Mouse (Mus musculus) liver, embryonic 11.5 days (tissue): Measurements from ENCODE around the gene Crp. TPM values are rescaled to one million over a fixed set of nuclear protein-coding genes. Genes with fewer than 3 reads are reported as not detected.

ENCODE experiments used
- ATAC-seq: fragments of 200-750 bp; cut with Nextera tagmentation; replicated peaks from 2 replicates; pipeline ENCODE4 v1.8.0; 2017; ENCODE audit warnings: moderate number of reproducible peaks, mild to moderate bottlenecking, moderate TSS enrichment, moderate library complexity; ENCODE audit not compliant: low FRiP score
- DNase-seq: peaks from one replicate; pipeline ENCODE4 v3.0.0-alpha.2; 2017; ENCODE audit warnings: low spot score
- H3K27ac ChIP-seq: fragments of 300-500 bp; sonication (generic); 2 replicates; pipeline ENCODE4 v1.5.1; 2014; ENCODE audit warnings: mild to moderate bottlenecking, low read depth, low read length, control low read depth
- H3K27me3 ChIP-seq: fragments of 300-500 bp; sonication (generic); replicated peaks from 2 replicates; pipeline ENCODE4 v1.6.1; 2014; ENCODE audit warnings: low read length, mixed read lengths; ENCODE audit not compliant: control insufficient read depth, insufficient read depth
- H3K36me3 ChIP-seq: fragments of 300-500 bp; sonication (generic); 2 replicates; pipeline ENCODE4 v1.6.1; 2014; ENCODE audit warnings: mild to moderate bottlenecking, low read length, moderate library complexity, mixed read lengths; ENCODE audit not compliant: control insufficient read depth, insufficient read depth
- H3K4me1 ChIP-seq: fragments of 300-500 bp; sonication (generic); replicated peaks from 2 replicates; pipeline ENCODE4 v1.6.1; 2014; ENCODE audit warnings: low read length, mixed read lengths; ENCODE audit not compliant: control insufficient read depth, insufficient read depth
- H3K4me2 ChIP-seq: fragments of 300-500 bp; sonication (generic); 2 replicates; pipeline ENCODE4 v1.6.1; 2014; ENCODE audit warnings: mild to moderate bottlenecking, control low read depth, moderate library complexity
- H3K4me3 ChIP-seq: fragments of 300-500 bp; sonication (generic); 2 replicates; pipeline ENCODE4 v1.5.1; 2014; ENCODE audit warnings: low read depth, low read length, control low read depth
- H3K9ac ChIP-seq: fragments of 300-500 bp; sonication (generic); 2 replicates; pipeline ENCODE4 v1.6.1; 2014; ENCODE audit warnings: low read depth, low read length, control low read depth
- H3K9me3 ChIP-seq: fragments of 300-500 bp; sonication (generic); 2 replicates; pipeline ENCODE4 v1.6.1; 2016; ENCODE audit warnings: low read length, inconsistent platforms, mixed read lengths; ENCODE audit not compliant: control insufficient read depth
- WGBS: fragments of 180-500 bp; shearing (Covaris S2); extraction: QIAGEN DNeasy Blood & Tissue Kit; methylation state at CpG from one replicate; pipeline ENCODE4 v1.1.7; 2014; 5-methylcytosine and 5-hydroxymethylcytosine counted together
- polyA plus RNA-seq: library from polyadenylated mRNA; unstranded; fragments of >200 nt; fragmentation: Nextera tagmentation; extraction: Ambion mirVana; gene quantifications from 2 replicates; pipeline ENCODE4 v1.2.1, GENCODE M21; 2014

Crp gene
- polyA plus RNA-seq, 1 experiment from 2014 or later, result 3.5 TPM

GRCm38 (mm10) chr1:172701381-172701780, 3.5 kb downstream of the Crp start:
- no peaks in the 10 kb centered on the region for H3K27me3 ChIP-seq

GRCm38 (mm10) chr1:172701901-172702300, 4.0 kb downstream of the Crp start:
- DNase-seq, result no peak
- Histone ChIP-seq H3K4me1 (no peaks in the 10 kb centered on the region), H3K36me3 (no peaks in the 10 kb centered on the region), H3K9ac (no peak overlapping the region), H3K27ac (no peak overlapping the region), H3K4me3 (no peak overlapping the region), H3K4me2 (no peak overlapping the region), H3K27me3 (no peaks in the 10 kb centered on the region), H3K9me3 (no peaks in the 10 kb centered on the region)
- 84% methylated on average over 3 of the region's 3 CpGs for WGBS
- ATAC-seq, result no peak

More at GRCm38 (mm10) chr1:172701381-172701780, 3.5 kb downstream of the Crp start:
- Histone ChIP-seq H3K36me3 (no peaks in the 10 kb centered on the region), H3K4me3 (no peak overlapping the region), H3K27ac (no peak overlapping the region), H3K9ac (no peak overlapping the region), H3K4me1 (no peaks in the 10 kb centered on the region), H3K4me2 (no peak overlapping the region), H3K9me3 (no peaks in the 10 kb centered on the region)
- DNase-seq (no peak), ATAC-seq (no peak)
- 80% methylated on average over 2 of the region's 2 CpGs for WGBS

- 50% methylated on average over 4 of the region's 4 CpGs for WGBS
- no peak for DNase-seq
- H3K36me3 ChIP-seq, result no peaks in the 10 kb centered on the region
- H3K4me3 ChIP-seq, result no peak overlapping the region
- no peak overlapping the region for H3K27ac ChIP-seq
- H3K9me3 ChIP-seq, result no peaks in the 10 kb centered on the region
- H3K9ac ChIP-seq, result no peak overlapping the region
- H3K4me2 ChIP-seq, result no peak overlapping the region
- ATAC-seq, result no peak
- no peaks in the 10 kb centered on the region for H3K4me1 ChIP-seq
- no peaks in the 10 kb centered on the region for H3K27me3 ChIP-seq
Measured at GRCm38 (mm10) chr1:172704769-172705168, 6.9 kb downstream of the Crp start.

GRCm38 (mm10) chr1:172706243-172706642, 8.4 kb downstream of the Crp start:
- WGBS, result 91% methylated on average over 4 of the region's 4 CpGs
- H3K27me3 ChIP-seq, result no peaks in the 10 kb centered on the region
- no peak for ATAC-seq
- no peak overlapping the region for H3K4me2 ChIP-seq
- no peaks in the 10 kb centered on the region for H3K4me1 ChIP-seq
- H3K36me3 ChIP-seq, result no peaks in the 10 kb centered on the region
- H3K4me3 ChIP-seq, result no peak overlapping the region
- H3K27ac ChIP-seq, result no peak overlapping the region
- no peaks in the 10 kb centered on the region for H3K9me3 ChIP-seq
- H3K9ac ChIP-seq, result no peak overlapping the region
- DNase-seq, result no peak

GRCm38 (mm10) chr1:172709788-172710350, 12.0 kb downstream of the Crp start:
- ATAC-seq, result no peak; the same call in 1 of the 2 replicates
- Histone ChIP-seq H3K4me3 (no peak overlapping the region), H3K9ac (no peak overlapping the region), H3K4me1 (no peaks in the 10 kb centered on the region), H3K36me3 (no peaks in the 10 kb centered on the region), H3K4me2 (no peak overlapping the region), H3K27ac (no peak overlapping the region), H3K9me3 (no peaks in the 10 kb centered on the region), H3K27me3 (no peaks in the 10 kb centered on the region)
- no peak for DNase-seq
- WGBS, result 81% methylated on average over 3 of the region's 3 CpGs

GRCm38 (mm10) chr1:172711396-172711795, 13.5 kb downstream of the Crp start:
- no peak overlapping the region for H3K4me2 ChIP-seq
- no peak overlapping the region for H3K27ac ChIP-seq
- H3K4me3 ChIP-seq, result no peak overlapping the region
- no peak overlapping the region for H3K9ac ChIP-seq
- DNase-seq, result no peak
- H3K27me3 ChIP-seq, result no peaks in the 10 kb centered on the region
- WGBS, result 57% methylated on average over 2 of the region's 2 CpGs
- H3K36me3 ChIP-seq, result no peaks in the 10 kb centered on the region
- H3K4me1 ChIP-seq, result no peaks in the 10 kb centered on the region
- no peak for ATAC-seq
- no peaks in the 10 kb centered on the region for H3K9me3 ChIP-seq

- DNase-seq (no peak), ATAC-seq (no peak)
- no peaks in the 10 kb centered on the region for H3K27me3 ChIP-seq
- H3K9me3 ChIP-seq, result no peaks in the 10 kb centered on the region
- H3K36me3 ChIP-seq, result no peaks in the 10 kb centered on the region
- H3K27ac ChIP-seq, result no peak overlapping the region
- H3K9ac ChIP-seq, result no peak overlapping the region
- H3K4me1 ChIP-seq, result no peaks in the 10 kb centered on the region
- H3K4me2 ChIP-seq, result no peak overlapping the region
- H3K4me3 ChIP-seq, result no peak overlapping the region
- 56% methylated on average over 4 of the region's 4 CpGs for WGBS
Measured at GRCm38 (mm10) chr1:172711962-172712361, 14.1 kb downstream of the Crp start.

- H3K4me3 ChIP-seq, result no peak overlapping the region
- no peaks in the 10 kb centered on the region for H3K36me3 ChIP-seq
- ATAC-seq (no peak), DNase-seq (no peak)
- no peaks in the 10 kb centered on the region for H3K4me1 ChIP-seq
- no peak overlapping the region for H3K27ac ChIP-seq
- no peak overlapping the region for H3K9ac ChIP-seq
- no peaks in the 10 kb centered on the region for H3K9me3 ChIP-seq
- WGBS, result 53% methylated on average over 3 of the region's 3 CpGs
- no peaks in the 10 kb centered on the region for H3K27me3 ChIP-seq
- no peak overlapping the region for H3K4me2 ChIP-seq
Measured at GRCm38 (mm10) chr1:172751241-172751640, 53.4 kb downstream of the Crp start.

GRCm38 (mm10) chr1:172755151-172755550, 57.3 kb downstream of the Crp start:
- 78% methylated on average over 7 of the region's 7 CpGs for WGBS
- no peaks in the 10 kb centered on the region for H3K4me1 ChIP-seq
- H3K4me2 ChIP-seq, result no peak overlapping the region
- no peak overlapping the region for H3K4me3 ChIP-seq
- no peak for DNase-seq
- H3K36me3 ChIP-seq, result no peaks in the 10 kb centered on the region
- no peak overlapping the region for H3K27ac ChIP-seq
- no peak overlapping the region for H3K9ac ChIP-seq
- H3K27me3 ChIP-seq, result no peaks in the 10 kb centered on the region
- no peak for ATAC-seq
- no peaks in the 10 kb centered on the region for H3K9me3 ChIP-seq
